Mouse (Mus musculus): ENCODE results near the gene Nkrf.

The Nkrf gene

GRCm38 (mm10) chrX:36863766-36864608, 38.7 kb downstream of the Nkrf start:
- CTCF ChIA-PET = interaction anchor here (0.7 kb wide), 1 partner anchor 239 kb away, joined by 3 read pairs; no protein-coding TSS in a partner anchor

GRCm38 (mm10) chrX:36852631-36853030, 50.1 kb downstream of the Nkrf start:
- CTCF ChIA-PET = no interaction called here

GRCm38 (mm10) chrX:36847152-36847551, 55.5 kb downstream of the Nkrf start:
- CTCF ChIA-PET = no interaction called here

- CTCF ChIA-PET = no interaction called here
Measured at GRCm38 (mm10) chrX:36843346-36843990, 59.2 kb downstream of the Nkrf start.

- CTCF ChIA-PET = no interaction called here
Measured at GRCm38 (mm10) chrX:36841698-36842097, 61.0 kb downstream of the Nkrf start.

- CTCF ChIA-PET = no interaction called here
Measured at GRCm38 (mm10) chrX:36839391-36839790, 63.3 kb downstream of the Nkrf start.
